Mouse (Mus musculus): Measurements from ENCODE around the gene Gnb5. TPM values are rescaled to one million over a fixed set of nuclear protein-coding genes. Genes with fewer than 3 reads are reported as not detected.

The Gnb5 gene
- total and polyA plus RNA-seq, 2 experiments from 2014 or later = 62.7 to 74.9 TPM

GRCm38 (mm10) chr9:75384337-75384962, 78.4 kb downstream of the Gnb5 start:
- no peak overlapping the region for H3K27ac ChIP-seq (ENCODE audit: low read depth)
- DNase-seq (ENCODE audit: low spot score) = no peak
- WGBS = 74% methylated on average over 3 of the region's 3 CpGs
- H3K9me3 ChIP-seq (replicated peaks; ENCODE audit: control insufficient read depth, low read length) = no peaks in the 10 kb centered on the region
- peaks cover 28% of the 10 kb centered on the region for H3K36me3 ChIP-seq (replicated peaks; ENCODE audit: control insufficient read depth, insufficient read depth, low read length)
- no peak for TF ChIP-seq CTCF (IDR thresholded peaks at IDR 0.05; ENCODE audit: low read depth)
- no peak for TF ChIP-seq EP300 (IDR thresholded peaks at IDR 0.05; ENCODE audit: low read depth)
- no peaks in the 10 kb centered on the region for H3K27me3 ChIP-seq (ENCODE audit: control insufficient read depth, insufficient read depth, low read length)
- no peaks in the 10 kb centered on the region for H3K4me1 ChIP-seq (ENCODE audit: control insufficient read depth, insufficient read depth)
- H3K4me3 ChIP-seq (ENCODE audit: low read depth, low read length) = no peak overlapping the region
- no peak overlapping the region for H3K9ac ChIP-seq (replicated peaks; ENCODE audit: low read depth, low read length)
- no peak for ATAC-seq (ENCODE audit: insufficient read depth, low read depth)
- H3K4me2 ChIP-seq (ENCODE audit: low read depth, low read length) = no peak overlapping the region

- DNase-seq (ENCODE audit: low spot score) (no peak), ATAC-seq (ENCODE audit: insufficient read depth, low read depth) (no peak)
- H3K27ac ChIP-seq (ENCODE audit: low read depth) = no peak overlapping the region
- H3K4me2 ChIP-seq (ENCODE audit: low read depth, low read length) = no peak overlapping the region
- H3K9me3 ChIP-seq (replicated peaks; ENCODE audit: control insufficient read depth, low read length) = no peaks in the 10 kb centered on the region
- no peak overlapping the region for H3K4me3 ChIP-seq (ENCODE audit: low read depth, low read length)
- H3K4me1 ChIP-seq (ENCODE audit: control insufficient read depth, insufficient read depth) = no peaks in the 10 kb centered on the region
- no peak overlapping the region for H3K9ac ChIP-seq (replicated peaks; ENCODE audit: low read depth, low read length)
- 77% methylated on average over 9 of the region's 9 CpGs for WGBS
- peaks cover 36% of the 10 kb centered on the region for H3K36me3 ChIP-seq (replicated peaks; ENCODE audit: control insufficient read depth, insufficient read depth, low read length)
- TF ChIP-seq EP300 (IDR thresholded peaks at IDR 0.05; ENCODE audit: low read depth) = no peak
- TF ChIP-seq CTCF (IDR thresholded peaks at IDR 0.05; ENCODE audit: low read depth) = no peak
- no peaks in the 10 kb centered on the region for H3K27me3 ChIP-seq (ENCODE audit: control insufficient read depth, insufficient read depth, low read length)
Measured at GRCm38 (mm10) chr9:75385218-75385974, 79.3 kb downstream of the Gnb5 start.

GRCm38 (mm10) chr9:75393251-75393650, 87.2 kb downstream of the Gnb5 start:
- no peak for DNase-seq (ENCODE audit: low spot score)

More at GRCm38 (mm10) chr9:75393251-75393650, 87.2 kb downstream of the Gnb5 start:
- no peak for ATAC-seq (ENCODE audit: insufficient read depth, low read depth)
- no peak for TF ChIP-seq CTCF (IDR thresholded peaks at IDR 0.05; ENCODE audit: low read depth)
- no peak for TF ChIP-seq EP300 (IDR thresholded peaks at IDR 0.05; ENCODE audit: low read depth)
- Histone ChIP-seq H3K4me2 (ENCODE audit: low read depth, low read length) (no peak overlapping the region), H3K9me3 (replicated peaks; ENCODE audit: control insufficient read depth, low read length) (no peaks in the 10 kb centered on the region), H3K36me3 (replicated peaks; ENCODE audit: control insufficient read depth, insufficient read depth, low read length) (peaks cover 94% of the 10 kb centered on the region), H3K27ac (ENCODE audit: low read depth) (no peak overlapping the region), H3K9ac (replicated peaks; ENCODE audit: low read depth, low read length) (no peak overlapping the region), H3K4me3 (ENCODE audit: low read depth, low read length) (no peak overlapping the region), H3K4me1 (ENCODE audit: control insufficient read depth, insufficient read depth) (no peaks in the 10 kb centered on the region), H3K27me3 (ENCODE audit: control insufficient read depth, insufficient read depth, low read length) (no peaks in the 10 kb centered on the region)
- whole genome bisulfite sequencing = 84% methylated on average over 12 of the region's 12 CpGs

Other genes with a start within 250 kb of the Gnb5 start
- 6.2 and 7.1 TPM in 2 replicates for gene Myo5a, start 235.3 kb upstream of the Gnb5 start, total RNA-seq (2014; rRNA removed; ENCODE audit: low replicate concordance)
- gene Myo5a, start 235.3 kb upstream of the Gnb5 start, polyA plus RNA-seq (2015; fragmentation: Nextera tagmentation; extraction: Ambion mirVana) = 3.1 and 3.6 TPM in 2 replicates
- 2.1 and 2.4 TPM in 2 replicates for gene Myo5c, start 74.3 kb upstream of the Gnb5 start, total RNA-seq (2014; rRNA removed; ENCODE audit: low replicate concordance)
- 1.2 and 1.5 TPM in 2 replicates for gene Myo5c, start 74.3 kb upstream of the Gnb5 start, polyA plus RNA-seq (2015; fragmentation: Nextera tagmentation; extraction: Ambion mirVana)
- not detected in 2 replicates for gene Bcl2l10, start 41.5 kb downstream of the Gnb5 start, total RNA-seq (2014; rRNA removed; ENCODE audit: low replicate concordance)
- gene Bcl2l10, start 41.5 kb downstream of the Gnb5 start, polyA plus RNA-seq (2015; fragmentation: Nextera tagmentation; extraction: Ambion mirVana) = not detected in 2 replicates
- gene Mapk6, start 103.7 kb downstream of the Gnb5 start, total RNA-seq (2014; rRNA removed; ENCODE audit: low replicate concordance) = 36.2 and 51.0 TPM in 2 replicates
- gene Mapk6, start 103.7 kb downstream of the Gnb5 start, polyA plus RNA-seq (2015; fragmentation: Nextera tagmentation; extraction: Ambion mirVana) = 30.1 and 33.6 TPM in 2 replicates
- 5.7 and 11.4 TPM in 2 replicates for gene Leo1, start 135.2 kb downstream of the Gnb5 start, total RNA-seq (2014; rRNA removed; ENCODE audit: low replicate concordance)
- 19.6 and 20.0 TPM in 2 replicates for gene Leo1, start 135.2 kb downstream of the Gnb5 start, polyA plus RNA-seq (2015; fragmentation: Nextera tagmentation; extraction: Ambion mirVana)

All from heart, postnatal 0 days (tissue).